Mouse (Mus musculus): Measurements from ENCODE around the gene Sh2d3c. TPM values are rescaled to one million over a fixed set of nuclear protein-coding genes. Genes with fewer than 3 reads are reported as not detected.

The Sh2d3c gene
- total and polyA plus RNA-seq, 3 experiments, result 11.3 to 50.8 (median 19.1) TPM

DNA sequence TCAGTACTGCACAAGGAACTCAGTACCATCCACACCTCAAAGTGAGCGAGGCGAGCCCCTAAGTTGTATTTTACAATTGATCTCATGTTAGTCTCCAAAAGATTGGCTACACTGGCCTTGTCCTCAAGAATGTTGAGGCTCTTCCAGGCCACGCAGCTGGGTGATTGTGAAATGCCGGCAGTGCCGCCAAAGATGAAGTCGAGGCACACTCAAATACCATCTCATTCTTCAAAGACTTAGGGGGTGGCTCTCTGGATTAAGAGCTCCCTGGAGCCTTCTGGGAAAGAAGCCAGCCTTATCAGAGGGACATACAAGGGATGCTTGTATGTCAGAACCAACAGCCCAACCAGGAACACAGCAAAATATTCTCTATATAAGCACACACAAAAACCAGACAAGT is 70.4 kb downstream of the Sh2d3c start:
- peak; percentile 43 for DNase-seq

DNA sequence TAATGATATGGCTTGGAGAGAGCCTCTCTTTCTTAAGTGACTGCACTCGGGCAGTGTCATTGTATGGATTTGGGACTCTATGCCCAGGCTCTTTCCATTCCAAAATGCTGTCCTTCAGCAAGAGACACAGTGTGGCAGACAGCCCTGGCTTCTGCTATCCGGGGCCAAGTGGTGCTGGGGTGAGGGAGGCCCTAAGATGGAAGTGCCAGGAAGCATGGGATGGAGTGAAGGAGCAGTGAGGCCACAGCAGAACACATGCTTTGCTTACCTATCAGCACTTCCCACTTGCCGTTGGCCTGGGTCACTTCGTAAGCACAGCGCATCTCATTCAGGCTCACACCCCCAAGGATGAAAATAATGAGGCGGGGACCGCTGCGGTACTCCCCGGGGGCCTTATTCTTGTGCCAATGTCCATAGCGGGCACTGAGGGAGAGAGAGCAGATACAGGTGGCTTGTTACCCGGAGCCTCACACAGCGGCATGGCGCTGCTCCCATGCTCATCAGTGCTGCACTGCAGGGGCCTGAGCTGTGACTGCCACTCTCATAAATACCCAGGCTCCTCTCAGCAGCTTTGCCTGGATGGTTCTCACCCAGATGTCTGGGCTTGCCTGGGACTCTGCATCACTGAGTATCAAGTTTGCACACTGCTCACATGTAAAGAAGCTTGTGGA is 75.0 kb downstream of the Sh2d3c start:
- DNase-seq, result no peak

DNA sequence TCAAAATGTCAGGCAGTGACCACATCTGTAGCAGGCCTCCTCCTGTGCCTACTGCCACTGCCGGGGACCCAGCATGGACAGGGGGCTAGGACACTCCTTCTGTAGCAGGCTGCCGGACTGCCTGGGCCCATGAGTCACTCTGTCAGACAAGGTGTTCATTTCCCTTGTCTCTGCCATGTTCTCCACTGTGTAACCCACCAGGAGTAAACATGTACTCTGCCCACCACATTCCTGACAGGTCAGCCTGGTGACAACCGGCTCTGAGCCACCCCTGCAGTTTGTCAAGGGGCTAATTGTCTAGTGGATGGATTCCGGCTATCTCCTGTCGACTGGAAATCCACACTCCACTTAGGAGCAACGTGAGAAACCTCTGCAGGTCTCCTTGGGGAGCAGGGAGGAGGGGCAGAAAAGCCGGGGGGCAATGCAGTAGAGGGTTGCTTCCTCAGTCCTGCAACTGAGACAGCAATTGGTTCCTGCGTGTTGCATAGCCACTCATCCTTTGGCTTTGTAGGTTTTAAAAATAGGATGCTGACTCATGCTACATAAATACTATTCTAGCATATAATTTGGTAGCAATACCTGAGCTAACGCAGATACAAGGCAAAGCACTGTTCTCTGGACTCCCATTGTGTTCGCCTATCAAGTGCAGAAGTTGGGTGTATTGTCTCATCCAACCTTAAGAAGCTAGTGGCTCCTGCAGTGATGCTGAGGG is 77.6 kb downstream of the Sh2d3c start:
- no peak for DNase-seq

Small RNA genes within 50 kb of the gene (microRNA-seq; reads per million reads assigned to microRNA genes)
- gene Gm47291 (0 reads per million in 2 experiments), gene Mir2861 (0 to 0.66 reads per million in 2 experiments), gene Mir3960 (0 reads per million in 2 experiments), gene Mir8093 (0 to 0.44 reads per million in 2 experiments)

Other genes starting within 250 kb of the Sh2d3c start
- 10 to 100 TPM; 37.1 to 40.8 TPM for gene Fam102a, start 185.7 kb upstream of the Sh2d3c start, total RNA-seq (2021)
- 40.2 and 43.1 TPM in 2 replicates for gene Fam102a, start 185.7 kb upstream of the Sh2d3c start, polyA plus RNA-seq (2012; rRNA removed)
- 10 to 100 TPM; 52.7 to 67.4 TPM for gene Dpm2, start 150.2 kb upstream of the Sh2d3c start, total RNA-seq (2021)
- 160 and 165 TPM in 2 replicates for gene Dpm2, start 150.2 kb upstream of the Sh2d3c start, polyA plus RNA-seq (2012; rRNA removed)
- under 1 TPM in 1 of 2 experiments, not detected in 1; 0.29 TPM for gene Pip5kl1, start 146.3 kb upstream of the Sh2d3c start, total RNA-seq (2021)
- 0.10 TPM in 1 of 2 replicates, not detected in the other for gene Pip5kl1, start 146.3 kb upstream of the Sh2d3c start, polyA plus RNA-seq (2012; rRNA removed)
- gene 9430097D07Rik, start 145.4 kb upstream of the Sh2d3c start, total RNA-seq (2021), result not detected
- not detected in 2 replicates for gene 9430097D07Rik, start 145.4 kb upstream of the Sh2d3c start, polyA plus RNA-seq (2012; rRNA removed)
- 10 to 100 TPM in 1 of 2 experiments, 1 to 10 TPM in 1; 5.6 to 14.5 TPM for gene St6galnac4, start 134.0 kb upstream of the Sh2d3c start, total RNA-seq (2021)
- 15.4 and 18.5 TPM in 2 replicates for gene St6galnac4, start 134.0 kb upstream of the Sh2d3c start, polyA plus RNA-seq (2012; rRNA removed)
- 10 to 100 TPM; 55.2 to 55.6 TPM for gene St6galnac6, start 121.3 kb upstream of the Sh2d3c start, total RNA-seq (2021)
- 115 and 122 TPM in 2 replicates for gene St6galnac6, start 121.3 kb upstream of the Sh2d3c start, polyA plus RNA-seq (2012; rRNA removed)
- 10 to 100 TPM; 40.6 to 59.0 TPM for gene Ak1, start 99.3 kb upstream of the Sh2d3c start, total RNA-seq (2021)
- gene Ak1, start 99.3 kb upstream of the Sh2d3c start, polyA plus RNA-seq (2012; rRNA removed), result 66.6 and 67.7 TPM in 2 replicates
- 100 to 1,000 TPM; 100 to 128 TPM for gene Eng, start 74.5 kb upstream of the Sh2d3c start, total RNA-seq (2021)
- 266 and 281 TPM in 2 replicates for gene Eng, start 74.5 kb upstream of the Sh2d3c start, polyA plus RNA-seq (2012; rRNA removed)
- 10 to 100 TPM in 1 of 2 experiments, 1 to 10 TPM in 1; 7.5 to 13.9 TPM for gene Fpgs, start 16.9 kb upstream of the Sh2d3c start, total RNA-seq (2021)
- 45.7 and 48.2 TPM in 2 replicates for gene Fpgs, start 16.9 kb upstream of the Sh2d3c start, polyA plus RNA-seq (2012; rRNA removed)
- gene Cdk9, start 8.0 kb upstream of the Sh2d3c start, total RNA-seq (2021), result 10 to 100 TPM; 69.7 to 74.7 TPM
- 131 and 132 TPM in 2 replicates for gene Cdk9, start 8.0 kb upstream of the Sh2d3c start, polyA plus RNA-seq (2012; rRNA removed)
- gene 6330409D20Rik, start 20.0 kb downstream of the Sh2d3c start, total RNA-seq (2021), result not detected
- not detected in 2 replicates for gene 6330409D20Rik, start 20.0 kb downstream of the Sh2d3c start, polyA plus RNA-seq (2012; rRNA removed)
- gene Tor2a, start 36.2 kb downstream of the Sh2d3c start, total RNA-seq (2021), result 10 to 100 TPM; 18.7 to 26.5 TPM
- gene Tor2a, start 36.2 kb downstream of the Sh2d3c start, polyA plus RNA-seq (2012; rRNA removed), result 70.6 and 74.0 TPM in 2 replicates
- under 1 TPM; 0.24 to 0.35 TPM for gene Ttc16, start 54.6 kb downstream of the Sh2d3c start, total RNA-seq (2021)
- 0.31 and 0.37 TPM in 2 replicates for gene Ttc16, start 54.6 kb downstream of the Sh2d3c start, polyA plus RNA-seq (2012; rRNA removed)
- 10 to 100 TPM in 1 of 2 experiments, 1 to 10 TPM in 1; 4.0 to 14.3 TPM for gene Ptrh1, start 54.7 kb downstream of the Sh2d3c start, total RNA-seq (2021)
- 5.0 and 6.3 TPM in 2 replicates for gene Ptrh1, start 54.7 kb downstream of the Sh2d3c start, polyA plus RNA-seq (2012; rRNA removed)
- not detected for gene Cfap157, start 63.4 kb downstream of the Sh2d3c start, total RNA-seq (2021)
- not detected in 2 replicates for gene Cfap157, start 63.4 kb downstream of the Sh2d3c start, polyA plus RNA-seq (2012; rRNA removed)
- 10 to 100 TPM; 19.3 to 29.5 TPM for gene Stxbp1, start 126.2 kb downstream of the Sh2d3c start, total RNA-seq (2021)
- 8.0 and 8.1 TPM in 2 replicates for gene Stxbp1, start 126.2 kb downstream of the Sh2d3c start, polyA plus RNA-seq (2012; rRNA removed)
- gene Fam129b, start 155.1 kb downstream of the Sh2d3c start, total RNA-seq (2021), result 10 to 100 TPM; 14.8 to 27.4 TPM
- 20.1 and 21.6 TPM in 2 replicates for gene Fam129b, start 155.1 kb downstream of the Sh2d3c start, polyA plus RNA-seq (2012; rRNA removed)
- 100 to 1,000 TPM; 136 to 149 TPM for gene Rpl12, start 240.5 kb downstream of the Sh2d3c start, total RNA-seq (2021)
- gene Rpl12, start 240.5 kb downstream of the Sh2d3c start, polyA plus RNA-seq (2012; rRNA removed), result 146 and 165 TPM in 2 replicates
- 10 to 100 TPM; 18.0 to 25.6 TPM for gene Lrsam1, start 240.6 kb downstream of the Sh2d3c start, total RNA-seq (2021)
- 24.8 and 26.0 TPM in 2 replicates for gene Lrsam1, start 240.6 kb downstream of the Sh2d3c start, polyA plus RNA-seq (2012; rRNA removed)